In the genomic region with DNA sequence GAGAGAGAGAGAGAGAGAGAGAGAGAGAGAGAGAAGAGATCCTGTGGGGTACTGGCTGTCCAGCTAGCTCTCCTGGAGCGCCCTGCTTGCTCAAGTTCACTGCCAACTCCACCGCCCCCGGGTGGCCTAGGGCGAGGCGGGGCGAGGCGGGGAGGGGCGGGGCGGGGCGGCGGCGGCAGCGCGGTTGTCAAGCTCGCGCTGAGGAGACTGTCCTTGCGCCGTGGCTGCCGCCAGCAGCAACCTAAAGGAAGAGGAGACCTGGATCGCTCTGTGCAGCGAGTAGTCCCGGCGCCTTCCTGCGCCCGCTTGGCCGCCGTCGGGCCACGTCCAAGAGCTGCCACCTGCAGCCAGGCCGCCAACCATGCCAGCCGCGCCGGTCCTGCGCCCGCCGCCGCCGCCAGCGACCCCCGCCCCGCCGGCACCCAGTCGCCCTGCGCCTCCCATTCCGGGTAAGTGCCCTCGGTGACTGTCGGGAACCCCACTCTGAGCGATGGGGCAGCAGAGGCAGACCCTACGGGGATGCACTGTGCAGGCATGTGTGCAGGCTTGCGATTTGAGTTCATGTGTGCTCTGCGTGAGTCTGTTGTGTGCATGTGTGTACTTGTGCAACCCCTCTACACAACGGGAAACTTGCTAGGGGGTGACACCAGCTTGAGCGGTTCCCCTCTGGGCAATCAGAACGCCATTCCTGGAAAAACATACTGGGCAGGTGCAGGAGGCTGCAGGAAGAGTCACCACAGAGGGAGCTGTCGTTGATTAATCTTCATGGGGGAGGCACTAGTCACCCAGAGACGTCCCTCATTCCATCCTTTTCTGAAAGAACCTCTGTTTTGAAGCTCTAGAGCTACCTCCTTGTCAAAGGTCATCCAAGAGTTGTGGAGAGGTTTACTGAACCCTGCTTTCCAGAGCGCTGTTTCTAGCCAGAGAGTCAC, we compare ENCODE assay signal across 7 mouse cellular contexts. TPM values are rescaled to one million over a fixed set of nuclear protein-coding genes. Genes with fewer than 3 reads are reported as not detected.
DNase-seq lines count a peak whose midpoint lies in the region; ATAC-seq and TF ChIP-seq lines count a peak whose summit lies in the region.

A gene (plus strand): TSS at position 178 of the 932 bp plus-strand sequence.

- H3K4me1 ChIP-seq in forebrain, embryonic 14.5 days (ENCODE audit: control insufficient read depth, insufficient read depth, low read length) = no peaks in the 10 kb centered on the region
- peaks cover 2% of the 10 kb centered on the region; the same call in 1 of the 2 replicates for H3K4me1 ChIP-seq in hindbrain, postnatal 0 days (ENCODE audit: insufficient read depth, low read length)
- H3K4me1 ChIP-seq in limb, embryonic 13.5 days = peaks cover 8% of the 10 kb centered on the region
- H3K4me1 ChIP-seq in midbrain, embryonic 12.5 days = peaks cover 8% of the 10 kb centered on the region

- no peaks in the 10 kb centered on the region for H3K9me3 ChIP-seq in forebrain, embryonic 14.5 days (replicated peaks; ENCODE audit: control insufficient read depth, low read length)
- no peaks in the 10 kb centered on the region for H3K9me3 ChIP-seq in hindbrain, postnatal 0 days (ENCODE audit: low read length)
- no peaks in the 10 kb centered on the region for H3K9me3 ChIP-seq in limb, embryonic 13.5 days
- H3K9me3 ChIP-seq in midbrain, embryonic 12.5 days = no peaks in the 10 kb centered on the region

- peak within 1 kb of the TSS; percentile 70 for H3K4me2 ChIP-seq in forebrain, embryonic 14.5 days (ENCODE audit: low read length)
- H3K4me2 ChIP-seq in hindbrain, postnatal 0 days (ENCODE audit: low read depth, low read length) = peak within 1 kb of the TSS; percentile 54
- peak within 1 kb of the TSS; percentile 84 for H3K4me2 ChIP-seq in limb, embryonic 13.5 days (replicated peaks)
- peak within 1 kb of the TSS; percentile 79 for H3K4me2 ChIP-seq in midbrain, embryonic 12.5 days (replicated peaks)

- peaks cover 14% of the 10 kb centered on the region; the same call in 1 of the 2 replicates for H3K27me3 ChIP-seq in forebrain, embryonic 14.5 days (replicated peaks; ENCODE audit: control insufficient read depth, insufficient read depth, low read length)
- H3K27me3 ChIP-seq in hindbrain, postnatal 0 days (ENCODE audit: insufficient read depth, low read length) = no peaks in the 10 kb centered on the region
- peaks cover 46% of the 10 kb centered on the region for H3K27me3 ChIP-seq in limb, embryonic 13.5 days
- peaks cover 32% of the 10 kb centered on the region for H3K27me3 ChIP-seq in midbrain, embryonic 12.5 days

- peak; percentile 11 for DNase-seq in ES-CJ7 (ENCODE audit: low read depth, low spot score)
- DNase-seq in adrenal gland, adult (ENCODE audit: inconsistent age in 2 of 2, low spot score in 1 of 2) = peak; percentile 38 to 73
- peak; percentile 27 for DNase-seq in forebrain, embryonic 14.5 days (ENCODE audit: low spot score)
- DNase-seq in hindbrain, postnatal 0 days (ENCODE audit: low spot score) = peak; percentile 42
- DNase-seq in testis, postnatal 14 days (ENCODE audit: low spot score) = peak; percentile 31

- no peaks in the 10 kb centered on the region for H3K36me3 ChIP-seq in forebrain, embryonic 14.5 days (ENCODE audit: control insufficient read depth, insufficient read depth, low read length)
- no peaks in the 10 kb centered on the region for H3K36me3 ChIP-seq in hindbrain, postnatal 0 days (ENCODE audit: insufficient read depth, low read length)
- H3K36me3 ChIP-seq in limb, embryonic 13.5 days = no peaks in the 10 kb centered on the region
- no peaks in the 10 kb centered on the region for H3K36me3 ChIP-seq in midbrain, embryonic 12.5 days

- peak; percentile 68 for ATAC-seq in forebrain, embryonic 14.5 days
- ATAC-seq in hindbrain, postnatal 0 days = peak; percentile 67
- ATAC-seq in limb, embryonic 13.5 days (ENCODE audit: low FRiP score, low read depth) = peak; percentile 59; the same call in 1 of the 2 replicates
- peak; percentile 52; the same call in 1 of the 2 replicates for ATAC-seq in midbrain, embryonic 12.5 days (ENCODE audit: low FRiP score, low read depth)

- TF ChIP-seq CTCF in hindbrain, postnatal 0 days (IDR thresholded peaks at IDR 0.05; ENCODE audit: low read depth) = peak; percentile 31

- H3K27ac ChIP-seq in forebrain, embryonic 14.5 days (ENCODE audit: low read depth, low read length) = no peak within 1 kb of the TSS
- H3K27ac ChIP-seq in hindbrain, postnatal 0 days = peak within 1 kb of the TSS; percentile 46; the same call in 1 of the 2 replicates
- H3K27ac ChIP-seq in limb, embryonic 13.5 days = no peak within 1 kb of the TSS
- H3K27ac ChIP-seq in midbrain, embryonic 12.5 days (replicated peaks) = no peak within 1 kb of the TSS

- H3K9ac ChIP-seq in forebrain, embryonic 14.5 days (ENCODE audit: low read length) = peak within 1 kb of the TSS; percentile 60
- H3K9ac ChIP-seq in hindbrain, postnatal 0 days (replicated peaks; ENCODE audit: low read length) = peak within 1 kb of the TSS; percentile 49
- peak within 1 kb of the TSS; percentile 53 for H3K9ac ChIP-seq in limb, embryonic 13.5 days
- H3K9ac ChIP-seq in midbrain, embryonic 12.5 days (replicated peaks) = peak within 1 kb of the TSS; percentile 34

- H3K4me3 ChIP-seq in forebrain, embryonic 14.5 days (ENCODE audit: low read depth, low read length) = peak within 1 kb of the TSS; percentile 42
- H3K4me3 ChIP-seq in hindbrain, postnatal 0 days (ENCODE audit: low read length) = peak within 1 kb of the TSS; percentile 43
- peak within 1 kb of the TSS; percentile 51 for H3K4me3 ChIP-seq in limb, embryonic 13.5 days
- H3K4me3 ChIP-seq in midbrain, embryonic 12.5 days = peak within 1 kb of the TSS; percentile 53

- WGBS in forebrain, embryonic 14.5 days = 6% methylated on average over 36 of the region's 57 CpGs
- WGBS in hindbrain, postnatal 0 days = 3% methylated on average over 52 of the region's 57 CpGs
- WGBS in limb, embryonic 13.5 days = 6% methylated on average over 34 of the region's 57 CpGs
- 6% methylated on average over 44 of the region's 57 CpGs for WGBS in midbrain, embryonic 12.5 days

RNA-seq across cellular contexts. Expression of the gene that starts here (rescaled TPM):
- polyA plus RNA-seq in forebrain, embryonic 14.5 days (2014; fragmentation: Nextera tagmentation; extraction: Ambion mirVana) = 2.1 and 3.0 TPM in 2 replicates
- 9.2 and 13.1 TPM in 2 replicates for total RNA-seq in hindbrain, postnatal 0 days (2014; rRNA removed)
- polyA plus RNA-seq in hindbrain, postnatal 0 days (2015; fragmentation: Nextera tagmentation; extraction: Ambion mirVana) = 8.8 and 9.9 TPM in 2 replicates
- 0.42 and 0.46 TPM in 2 replicates for polyA plus RNA-seq in limb, embryonic 13.5 days (2015; fragmentation: Nextera tagmentation; extraction: Ambion mirVana)
- polyA plus RNA-seq in midbrain, embryonic 12.5 days (2016; fragmentation: Nextera tagmentation; extraction: Ambion mirVana) = 0.85 and 1.0 TPM in 2 replicates

Comparison
In these comparisons a context has a peak if more than half of its experiments do, and no peak if none do; other contexts are left out.
1. Peak in ATAC-seq, H3K4me3 ChIP-seq, H3K9ac ChIP-seq and H3K4me2 ChIP-seq in limb, embryonic 13.5 days; RNA of the gene not detected or under 1 TPM.